Mouse (Mus musculus) bone marrow, adult 2 months (tissue): ENCODE results near the gene Spata21. TPM values are rescaled to one million over a fixed set of nuclear protein-coding genes. Genes with fewer than 3 reads are reported as not detected.

ENCODE experiments used
- H3K27ac ChIP-seq: fragments of 200-500 bp; 2 replicates; pipeline ENCODE4 v1.5.1; 2012; ENCODE audit warnings: low read depth, mild to moderate bottlenecking, control low read depth, inconsistent platforms, low read length; ENCODE audit not compliant: control insufficient read depth, poor library complexity, insufficient read depth
- H3K4me1 ChIP-seq: fragments of 200-500 bp; 2 replicates; pipeline ENCODE4 v1.6.1; 2011; ENCODE audit warnings: low read length; ENCODE audit not compliant: control insufficient read depth, insufficient read depth
- H3K4me3 ChIP-seq: fragments of 200-500 bp; replicated peaks from 2 replicates; pipeline ENCODE3; 2011; ENCODE audit warnings: mild to moderate bottlenecking, low read depth, low read length, control low read depth; ENCODE audit not compliant: control insufficient read depth
- CTCF ChIP-seq: fragments of 200-500 bp; IDR thresholded peaks from 2 replicates; pipeline ENCODE4 v1.5.1; 2011; ENCODE audit warnings: low read length, control low read depth; ENCODE audit not compliant: control insufficient read depth, insufficient read depth
- WGBS: fragments of 180-500 bp; shearing (Covaris S2); methylation state at CpG from one replicate; pipeline ENCODE4 v1.1.7; 2018; 5-methylcytosine and 5-hydroxymethylcytosine counted together
- polyA plus RNA-seq: library from polyadenylated mRNA; stranded (reverse); fragments of >200 nt; gene quantifications from 2 replicates; pipeline ENCODE4 v1.2.4, GENCODE M21; 2011; ENCODE audit warnings: low replicate concordance; ENCODE audit not compliant: missing spikeins, insufficient read depth, insufficient read length

Spata21 gene
- polyA plus RNA-seq, 1 experiment = not detected

- no peak overlapping the region for H3K4me3 ChIP-seq
- no peak for TF ChIP-seq CTCF
- H3K27ac ChIP-seq = peak overlapping the region; percentile 82
- peaks cover 13% of the 10 kb centered on the region for H3K4me1 ChIP-seq
- WGBS = 29% methylated on average over 6 of the region's 6 CpGs
Observed at GRCm38 (mm10) chr4:141161699-141162208, 73.6 kb downstream of the Spata21 start.

Other genes with a start within 250 kb of the Spata21 start
- gene Padi1, start 242.6 kb upstream of the Spata21 start, polyA plus RNA-seq = not detected in 2 replicates
- 5.6 and 11.4 TPM in 2 replicates for gene Padi2, start 182.0 kb upstream of the Spata21 start, polyA plus RNA-seq
- 33.6 and 65.3 TPM in 2 replicates for gene Sdhb, start 127.1 kb upstream of the Spata21 start, polyA plus RNA-seq
- 28.4 and 46.7 TPM in 2 replicates for gene Atp13a2, start 101.5 kb upstream of the Spata21 start, polyA plus RNA-seq
- gene Mfap2, start 77.9 kb upstream of the Spata21 start, polyA plus RNA-seq = 1.9 and 4.0 TPM in 2 replicates
- 4.6 and 9.6 TPM in 2 replicates for gene Crocc, start 27.8 kb upstream of the Spata21 start, polyA plus RNA-seq
- 69.2 and 91.5 TPM in 2 replicates for gene Necap2, start 10.0 kb upstream of the Spata21 start, polyA plus RNA-seq
- gene Szrd1, start 51.4 kb downstream of the Spata21 start, polyA plus RNA-seq = 23.6 and 31.2 TPM in 2 replicates
- gene Fbxo42, start 59.6 kb downstream of the Spata21 start, polyA plus RNA-seq = 7.9 and 9.2 TPM in 2 replicates
- gene Rsg1, start 125.6 kb downstream of the Spata21 start, polyA plus RNA-seq = 2.1 TPM in 1 of 2 replicates, not detected in the other
- gene Arhgef19, start 151.2 kb downstream of the Spata21 start, polyA plus RNA-seq = 1.1 TPM in 1 of 2 replicates, not detected in the other
- 5.7 and 14.2 TPM in 2 replicates for gene Epha2, start 212.9 kb downstream of the Spata21 start, polyA plus RNA-seq